Mouse (Mus musculus): ENCODE data around the gene Thtpa. TPM values are rescaled to one million over a fixed set of nuclear protein-coding genes. Genes with fewer than 3 reads are reported as not detected.

Thtpa gene
- polyA plus RNA-seq (2014; fragmentation: Nextera tagmentation; extraction: Ambion mirVana): 10.5 and 12.6 TPM in 2 replicates

GRCm38 (mm10) chr14:55094704-55095231 lies at the start of gene Thtpa:
TSS of gene Thtpa (plus strand) at chr14:55094784.
- under 1% methylated on average over 30 of the region's 30 CpGs for whole genome bisulfite sequencing
- Histone ChIP-seq H3K27ac (ENCODE audit: low read depth, low read length) (peak within 1 kb of the TSS; percentile 53), H3K4me3 (ENCODE audit: low read depth, low read length) (peak within 1 kb of the TSS; percentile 71), H3K9me3 (ENCODE audit: control insufficient read depth, low read length) (no peaks in the 10 kb centered on the region), H3K27me3 (replicated peaks; ENCODE audit: control insufficient read depth, insufficient read depth, low read length) (no peaks in the 10 kb centered on the region), H3K4me2 (peak within 1 kb of the TSS; percentile 85), H3K9ac (ENCODE audit: low read depth, low read length) (peak within 1 kb of the TSS; percentile 81), H3K36me3 (ENCODE audit: control insufficient read depth, insufficient read depth, low read length) (peaks cover 7% of the 10 kb centered on the region), H3K4me1 (replicated peaks; ENCODE audit: control insufficient read depth, insufficient read depth, low read length) (peaks cover 20% of the 10 kb centered on the region)
- DNase-seq (ENCODE audit: low spot score) (peak; percentile 91), ATAC-seq (replicated peaks; ENCODE audit: low FRiP score) (peak; percentile 63)

- no peak overlapping the region for H3K4me2 ChIP-seq
- 0 out of 2 replicates have a peak, but pooled peaks cover 3% of the 10 kb centered on the region for H3K27me3 ChIP-seq (replicated peaks; ENCODE audit: control insufficient read depth, insufficient read depth, low read length)
- H3K4me1 ChIP-seq (replicated peaks; ENCODE audit: control insufficient read depth, insufficient read depth, low read length): no peaks in the 10 kb centered on the region
- no peak overlapping the region for H3K9ac ChIP-seq (ENCODE audit: low read depth, low read length)
- H3K4me3 ChIP-seq (ENCODE audit: low read depth, low read length): no peak overlapping the region
- ATAC-seq (replicated peaks; ENCODE audit: low FRiP score) (no peak), DNase-seq (ENCODE audit: low spot score) (no peak)
- no peak overlapping the region for H3K27ac ChIP-seq (ENCODE audit: low read depth, low read length)
- 71% methylated on average over 2 of the region's 2 CpGs for WGBS
- H3K9me3 ChIP-seq (ENCODE audit: control insufficient read depth, low read length): no peaks in the 10 kb centered on the region
- H3K36me3 ChIP-seq (ENCODE audit: control insufficient read depth, insufficient read depth, low read length): no peaks in the 10 kb centered on the region
Observed at GRCm38 (mm10) chr14:55047971-55048531, 46.5 kb upstream of the Thtpa start.

DNA sequence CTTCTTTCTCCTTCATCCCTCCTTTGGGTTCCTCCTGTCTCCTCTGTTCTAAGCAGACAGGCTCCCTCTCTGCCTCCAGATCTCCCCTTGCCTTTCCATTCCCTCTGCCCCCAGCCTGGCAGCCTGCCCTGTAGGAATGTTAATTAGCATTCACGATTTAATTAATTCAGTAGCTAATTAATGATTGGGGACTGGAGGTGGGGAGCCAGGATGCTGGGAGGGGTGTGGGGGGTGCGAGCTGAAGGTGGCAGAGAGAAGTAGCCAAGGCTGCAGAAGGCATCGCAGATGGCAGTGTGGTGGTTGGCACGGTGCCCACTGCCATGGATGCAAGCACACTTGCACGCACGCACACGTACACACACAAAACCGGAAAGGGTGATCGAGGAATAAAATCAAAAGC lies 42.1 kb upstream of the Thtpa start:
- H3K9me3 ChIP-seq (ENCODE audit: control insufficient read depth, low read length): no peaks in the 10 kb centered on the region
- H3K4me3 ChIP-seq (ENCODE audit: low read depth, low read length): no peak overlapping the region
- ATAC-seq (replicated peaks; ENCODE audit: low FRiP score): no peak
- H3K36me3 ChIP-seq (ENCODE audit: control insufficient read depth, insufficient read depth, low read length): no peaks in the 10 kb centered on the region
- 86% methylated on average over 9 of the region's 9 CpGs for WGBS
- H3K9ac ChIP-seq (ENCODE audit: low read depth, low read length): no peak overlapping the region
- no peak overlapping the region for H3K4me2 ChIP-seq
- H3K27me3 ChIP-seq (replicated peaks; ENCODE audit: control insufficient read depth, insufficient read depth, low read length): peaks cover 3% of the 10 kb centered on the region; the same call in 1 of the 2 replicates
- no peak for DNase-seq (ENCODE audit: low spot score)
- no peak overlapping the region for H3K27ac ChIP-seq (ENCODE audit: low read depth, low read length)
- no peaks in the 10 kb centered on the region for H3K4me1 ChIP-seq (replicated peaks; ENCODE audit: control insufficient read depth, insufficient read depth, low read length)

DNA sequence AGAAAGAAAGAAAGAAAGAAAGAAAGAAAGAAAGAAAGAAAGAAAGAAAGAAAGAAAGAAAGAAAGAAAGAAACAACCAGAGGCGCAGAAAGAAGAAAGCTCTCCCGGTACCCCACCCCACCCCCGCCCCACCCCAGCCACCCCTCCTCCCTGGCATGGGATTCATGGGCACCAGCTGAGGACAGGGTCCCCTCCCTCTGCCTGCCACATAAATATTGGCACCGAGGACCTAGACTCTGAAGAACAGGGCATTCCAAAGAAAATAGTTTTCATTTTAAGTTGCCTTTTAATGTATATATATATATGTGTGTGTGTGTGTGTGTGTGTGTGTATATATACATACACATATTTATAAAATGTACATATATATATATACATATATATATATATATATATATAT lies 41.5 kb upstream of the Thtpa start:
- no peak overlapping the region for H3K27ac ChIP-seq (ENCODE audit: low read depth, low read length)
- no peak overlapping the region for H3K9ac ChIP-seq (ENCODE audit: low read depth, low read length)
- peaks cover 3% of the 10 kb centered on the region; the same call in 1 of the 2 replicates for H3K27me3 ChIP-seq (replicated peaks; ENCODE audit: control insufficient read depth, insufficient read depth, low read length)
- no peak for DNase-seq (ENCODE audit: low spot score)
- no peaks in the 10 kb centered on the region; the same call in 1 of the 2 replicates for H3K4me1 ChIP-seq (replicated peaks; ENCODE audit: control insufficient read depth, insufficient read depth, low read length)
- no peak for ATAC-seq (replicated peaks; ENCODE audit: low FRiP score)
- no peaks in the 10 kb centered on the region for H3K36me3 ChIP-seq (ENCODE audit: control insufficient read depth, insufficient read depth, low read length)
- 69% methylated on average over 4 of the region's 4 CpGs for WGBS
- no peaks in the 10 kb centered on the region for H3K9me3 ChIP-seq (ENCODE audit: control insufficient read depth, low read length)
- no peak overlapping the region for H3K4me2 ChIP-seq
- H3K4me3 ChIP-seq (ENCODE audit: low read depth, low read length): no peak overlapping the region

GRCm38 (mm10) chr14:55053708-55054190 lies 40.8 kb upstream of the Thtpa start:
- Histone ChIP-seq H3K9me3 (ENCODE audit: control insufficient read depth, low read length) (no peaks in the 10 kb centered on the region), H3K27ac (ENCODE audit: low read depth, low read length) (no peak overlapping the region), H3K36me3 (ENCODE audit: control insufficient read depth, insufficient read depth, low read length) (no peaks in the 10 kb centered on the region), H3K4me3 (ENCODE audit: low read depth, low read length) (no peak overlapping the region), H3K4me2 (no peak overlapping the region), H3K4me1 (replicated peaks; ENCODE audit: control insufficient read depth, insufficient read depth, low read length) (peaks cover 5% of the 10 kb centered on the region), H3K9ac (ENCODE audit: low read depth, low read length) (no peak overlapping the region), H3K27me3 (replicated peaks; ENCODE audit: control insufficient read depth, insufficient read depth, low read length) (peaks cover 3% of the 10 kb centered on the region; the same call in 1 of the 2 replicates)
- WGBS: 90% methylated on average over 17 of the region's 17 CpGs
- DNase-seq (ENCODE audit: low spot score): no peak
- no peak for ATAC-seq (replicated peaks; ENCODE audit: low FRiP score)

DNA sequence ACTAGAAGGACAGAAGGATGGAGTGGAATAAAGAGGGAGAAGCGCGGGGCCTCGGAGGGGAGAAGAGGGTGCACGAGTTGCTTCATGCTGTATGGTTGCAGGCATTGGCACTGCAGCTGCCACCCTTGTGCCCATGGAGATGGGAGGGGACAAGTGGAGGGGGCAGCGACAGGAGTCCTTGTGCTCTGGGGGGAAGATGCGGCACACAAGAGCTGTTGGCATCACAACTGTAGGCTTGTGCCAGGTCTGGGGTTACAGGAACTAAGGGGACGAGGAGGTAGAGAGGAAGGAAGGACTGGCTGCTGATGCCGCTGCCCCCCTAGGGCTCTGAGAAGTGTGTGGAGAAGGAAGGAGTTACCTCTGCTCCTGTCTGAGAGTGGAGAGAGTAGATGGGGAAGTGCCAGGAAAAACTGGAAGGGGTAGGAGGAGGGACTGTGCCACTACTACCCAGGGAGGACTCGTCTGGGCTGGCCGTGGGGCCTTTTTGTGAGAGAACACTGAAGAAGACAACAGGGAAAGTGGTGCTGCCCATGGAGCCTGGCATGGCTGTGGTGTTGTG lies 40.3 kb upstream of the Thtpa start:
- ATAC-seq (replicated peaks; ENCODE audit: low FRiP score) (no peak), DNase-seq (ENCODE audit: low spot score) (no peak)
- Histone ChIP-seq H3K4me2 (no peak overlapping the region), H3K9me3 (ENCODE audit: control insufficient read depth, low read length) (no peaks in the 10 kb centered on the region), H3K4me1 (replicated peaks; ENCODE audit: control insufficient read depth, insufficient read depth, low read length) (peaks cover 9% of the 10 kb centered on the region), H3K36me3 (ENCODE audit: control insufficient read depth, insufficient read depth, low read length) (no peaks in the 10 kb centered on the region), H3K27ac (ENCODE audit: low read depth, low read length) (no peak overlapping the region), H3K9ac (ENCODE audit: low read depth, low read length) (no peak overlapping the region), H3K4me3 (ENCODE audit: low read depth, low read length) (no peak overlapping the region), H3K27me3 (replicated peaks; ENCODE audit: control insufficient read depth, insufficient read depth, low read length) (peaks cover 3% of the 10 kb centered on the region; the same call in 1 of the 2 replicates)
- 84% methylated on average over 10 of the region's 10 CpGs for WGBS

GRCm38 (mm10) chr14:55055167-55055834 lies 39.3 kb upstream of the Thtpa start:
- Histone ChIP-seq H3K27ac (ENCODE audit: low read depth, low read length) (no peak overlapping the region), H3K4me1 (replicated peaks; ENCODE audit: control insufficient read depth, insufficient read depth, low read length) (peaks cover 13% of the 10 kb centered on the region), H3K9ac (ENCODE audit: low read depth, low read length) (no peak overlapping the region), H3K4me3 (ENCODE audit: low read depth, low read length) (no peak overlapping the region), H3K27me3 (replicated peaks; ENCODE audit: control insufficient read depth, insufficient read depth, low read length) (peaks cover 3% of the 10 kb centered on the region; the same call in 1 of the 2 replicates), H3K9me3 (ENCODE audit: control insufficient read depth, low read length) (no peaks in the 10 kb centered on the region), H3K4me2 (no peak overlapping the region), H3K36me3 (ENCODE audit: control insufficient read depth, insufficient read depth, low read length) (no peaks in the 10 kb centered on the region)
- ATAC-seq (replicated peaks; ENCODE audit: low FRiP score): no peak
- WGBS: 76% methylated on average over 11 of the region's 11 CpGs
- no peak for DNase-seq (ENCODE audit: low spot score)

GRCm38 (mm10) chr14:55059009-55059408 lies 35.6 kb upstream of the Thtpa start:
- H3K36me3 ChIP-seq (ENCODE audit: control insufficient read depth, insufficient read depth, low read length): no peaks in the 10 kb centered on the region
- ATAC-seq (replicated peaks; ENCODE audit: low FRiP score) (peak; percentile 37), DNase-seq (ENCODE audit: low spot score) (no peak)
- no peak overlapping the region; the same call in 1 of the 2 replicates for H3K4me2 ChIP-seq
- WGBS: 39% methylated on average over 1 of the region's 1 CpGs
- H3K4me3 ChIP-seq (ENCODE audit: low read depth, low read length): no peak overlapping the region
- peaks cover 5% of the 10 kb centered on the region for H3K27me3 ChIP-seq (replicated peaks; ENCODE audit: control insufficient read depth, insufficient read depth, low read length)
- H3K9me3 ChIP-seq (ENCODE audit: control insufficient read depth, low read length): no peaks in the 10 kb centered on the region
- peaks cover 36% of the 10 kb centered on the region for H3K4me1 ChIP-seq (replicated peaks; ENCODE audit: control insufficient read depth, insufficient read depth, low read length)
- H3K9ac ChIP-seq (ENCODE audit: low read depth, low read length): no peak overlapping the region
- peak overlapping the region; percentile 72 for H3K27ac ChIP-seq (ENCODE audit: low read depth, low read length)
